Mouse (Mus musculus) heart, postnatal 10 days (tissue): ENCODE measurements around the gene Samd4. TPM values are rescaled to one million over a fixed set of nuclear protein-coding genes. Genes with fewer than 3 reads are reported as not detected.

Experiments
- DNase-seq, 2 experiments: peaks; one replicate each; pipeline ENCODE4 v3.0.0; 2021
- intact Hi-C: fragments of 180-260 bp; cut with DNase I; formaldehyde crosslinking; loops from one replicate; pipeline ENCODE4 v1.15.1; 2025
- total RNA-seq, 2 experiments: library from RNA; stranded (reverse); gene quantifications; 2 replicates each; pipeline ENCODE4 v1.2.3; 2021

Gene Samd4
- total RNA-seq, 2 experiments from 2014 or later: 64.3 to 67.9 TPM

GRCm38 (mm10) chr14:46902498-46903087 lies 19.9 kb downstream of the Samd4 start:
- peak; percentile 50 to 57 for DNase-seq
- intact Hi-C loops: no loop called here

GRCm38 (mm10) chr14:46904276-46904675 lies 21.6 kb downstream of the Samd4 start:
- intact Hi-C loops: no loop called here

GRCm38 (mm10) chr14:46908858-46909257 lies 26.2 kb downstream of the Samd4 start:
- no peak for DNase-seq
- intact Hi-C loops: no loop called here

More at GRCm38 (mm10) chr14:46904276-46904675, 21.6 kb downstream of the Samd4 start:
- no peak for DNase-seq

DNA sequence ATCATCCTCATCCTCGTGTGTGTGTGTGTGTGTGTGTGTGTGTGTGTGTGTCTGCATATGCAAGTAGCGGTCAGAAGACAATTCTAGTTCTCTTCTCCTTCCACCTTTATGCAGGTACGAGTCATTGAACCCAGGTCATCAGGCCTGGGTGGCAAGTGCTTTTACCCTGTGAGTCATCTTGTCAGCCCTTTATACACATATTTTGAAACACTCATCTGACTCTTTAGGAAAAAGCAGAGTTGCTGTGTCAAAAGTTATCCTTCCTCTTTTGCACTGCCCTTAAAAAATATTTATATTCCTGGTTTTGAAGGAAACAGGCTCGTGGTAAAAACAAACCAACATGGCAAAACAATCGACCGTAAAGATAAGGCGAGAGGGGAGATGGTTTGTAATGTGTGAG lies 29.8 kb downstream of the Samd4 start:
- intact Hi-C loops: no loop called here
- no peak for DNase-seq

DNA sequence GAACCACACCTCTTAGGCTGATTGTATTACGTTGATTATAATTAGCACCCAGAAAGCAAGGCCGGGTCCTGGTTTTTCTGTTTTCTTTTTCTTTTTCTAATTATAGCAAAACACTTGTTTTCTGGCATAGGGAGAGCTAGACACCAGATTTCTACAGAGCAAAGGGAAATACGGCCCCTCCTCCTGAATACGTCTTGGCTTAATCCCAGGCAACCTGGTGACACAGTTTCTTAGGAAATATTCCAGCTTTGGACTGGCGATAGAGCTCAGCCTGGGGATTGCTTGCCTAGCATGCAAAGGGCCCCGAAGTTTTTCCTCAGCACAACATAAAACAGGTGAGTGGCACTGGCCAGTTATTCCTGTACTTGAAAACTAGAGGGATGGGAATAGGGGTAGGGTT lies 31.7 kb downstream of the Samd4 start:
- intact Hi-C loops: no loop called here
- DNase-seq: peak; percentile 46 to 50

GRCm38 (mm10) chr14:46915555-46915954 lies 32.9 kb downstream of the Samd4 start:
- intact Hi-C loops: no loop called here
- DNase-seq: no peak

DNA sequence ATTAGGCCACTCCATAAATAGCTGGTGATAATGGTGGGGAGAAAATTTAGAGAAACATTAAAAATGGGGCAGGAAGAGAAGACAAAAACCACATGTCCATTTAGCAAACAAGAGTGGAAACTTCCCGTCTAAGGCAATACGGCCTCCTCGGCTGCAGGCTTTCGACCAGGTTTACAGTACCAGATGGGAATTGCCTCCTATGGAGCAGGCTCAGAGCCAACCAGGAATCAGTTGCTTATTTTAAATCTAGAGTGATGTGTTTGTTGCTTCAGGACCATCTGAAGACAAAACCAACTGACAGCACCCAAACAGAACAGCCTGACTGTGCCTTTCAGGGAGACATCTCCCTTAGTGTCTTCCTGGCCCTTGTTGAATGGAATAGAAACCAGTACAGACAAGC lies 33.9 kb downstream of the Samd4 start:
- intact Hi-C loops: no loop called here
- no peak for DNase-seq

DNA sequence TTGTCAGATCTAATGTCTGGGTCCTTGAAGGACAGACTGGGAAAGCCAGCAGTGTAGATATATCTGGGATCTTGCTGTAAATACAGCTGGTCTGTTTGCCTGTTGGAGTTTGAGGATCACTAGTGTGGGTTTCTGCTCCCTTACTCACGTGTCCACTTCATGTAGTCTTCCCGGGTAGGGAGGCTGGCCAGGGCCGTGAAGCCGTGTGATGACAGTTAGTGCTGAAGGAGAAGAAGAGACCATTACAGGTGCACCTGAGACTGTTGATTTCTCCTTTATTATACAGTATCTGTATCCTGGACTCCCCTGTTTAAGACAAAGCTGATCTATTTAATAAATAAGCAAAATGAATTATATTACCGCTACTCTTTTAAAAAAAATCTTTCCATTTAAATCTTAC lies 34.5 kb downstream of the Samd4 start:
- intact Hi-C loops: no loop called here
- DNase-seq: no peak

DNA sequence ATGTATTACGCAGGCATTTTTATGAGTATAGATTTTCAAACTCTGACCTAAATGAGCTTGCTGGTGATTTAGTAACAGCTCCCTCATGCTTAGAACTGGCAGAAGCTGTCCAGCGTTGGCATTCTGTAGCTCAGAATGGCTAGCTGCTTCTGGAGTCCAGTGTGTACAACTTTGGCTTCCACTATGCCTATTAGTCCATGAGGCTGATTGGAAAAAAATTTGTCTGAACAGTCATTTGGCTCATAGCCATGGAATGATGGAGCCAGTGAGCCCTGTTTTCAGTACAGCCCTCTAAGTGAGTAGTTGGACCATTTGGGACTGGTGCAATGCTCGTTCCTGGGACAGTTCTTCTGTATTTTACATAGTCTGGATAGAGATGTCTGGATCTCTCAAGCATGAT lies 34.9 kb downstream of the Samd4 start:
- intact Hi-C loops: no loop called here

DNA sequence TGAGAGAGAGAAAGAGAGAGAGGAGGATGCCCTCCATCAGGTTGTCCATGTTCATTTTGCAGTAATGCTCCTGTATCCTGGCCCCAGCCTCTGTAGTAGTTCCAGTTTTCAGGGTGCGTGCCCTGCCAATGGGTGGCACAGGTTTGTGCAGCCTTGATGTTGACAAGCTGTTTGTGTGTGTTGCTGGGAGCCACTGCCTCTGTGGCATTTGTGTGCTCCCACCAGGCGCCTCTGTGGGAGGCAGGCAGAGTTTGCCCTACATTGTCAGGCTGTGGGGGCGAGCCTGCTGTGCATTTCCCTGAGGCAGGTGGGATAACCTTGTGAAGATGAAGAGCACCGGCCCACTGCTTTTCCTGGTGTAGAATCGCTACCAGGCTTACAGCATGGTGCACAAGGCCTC lies 37.8 kb downstream of the Samd4 start:
- DNase-seq: no peak
- intact Hi-C loops: no loop called here

More for the DNA sequence above, 34.9 kb downstream of the Samd4 start:
- DNase-seq: no peak

GRCm38 (mm10) chr14:46921178-46921975 lies 38.7 kb downstream of the Samd4 start:
- intact Hi-C loops: no loop called here

DNA sequence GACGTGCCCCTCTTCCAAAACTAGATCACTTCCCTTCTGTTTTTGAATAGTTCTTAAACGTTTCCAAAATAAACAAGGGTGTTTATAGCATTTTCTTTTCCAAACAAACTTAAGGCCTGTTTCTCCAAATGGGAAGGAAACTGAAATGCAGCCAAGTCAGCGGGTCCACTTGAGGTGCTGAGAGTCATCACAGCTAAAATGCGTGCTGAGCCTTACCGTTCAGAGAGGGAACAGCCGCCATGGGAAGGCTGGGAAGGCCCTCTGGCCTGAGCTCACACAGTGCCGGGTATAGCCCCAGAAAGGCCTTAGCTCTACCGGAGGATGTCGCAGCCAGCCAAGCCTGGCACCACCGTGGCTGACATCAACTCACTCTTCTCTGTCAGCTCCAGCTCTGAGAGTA lies 41.3 kb downstream of the Samd4 start:
- intact Hi-C loops: no loop called here
- peak; percentile 49 to 53 for DNase-seq

More at GRCm38 (mm10) chr14:46921178-46921975, 38.7 kb downstream of the Samd4 start:
- DNase-seq: no peak

GRCm38 (mm10) chr14:46924422-46924821 lies 41.8 kb downstream of the Samd4 start:
- DNase-seq: no peak
- intact Hi-C loops: no loop called here

GRCm38 (mm10) chr14:46928556-46928955 lies 45.9 kb downstream of the Samd4 start:
- intact Hi-C loops: no loop called here
- no peak for DNase-seq

DNA sequence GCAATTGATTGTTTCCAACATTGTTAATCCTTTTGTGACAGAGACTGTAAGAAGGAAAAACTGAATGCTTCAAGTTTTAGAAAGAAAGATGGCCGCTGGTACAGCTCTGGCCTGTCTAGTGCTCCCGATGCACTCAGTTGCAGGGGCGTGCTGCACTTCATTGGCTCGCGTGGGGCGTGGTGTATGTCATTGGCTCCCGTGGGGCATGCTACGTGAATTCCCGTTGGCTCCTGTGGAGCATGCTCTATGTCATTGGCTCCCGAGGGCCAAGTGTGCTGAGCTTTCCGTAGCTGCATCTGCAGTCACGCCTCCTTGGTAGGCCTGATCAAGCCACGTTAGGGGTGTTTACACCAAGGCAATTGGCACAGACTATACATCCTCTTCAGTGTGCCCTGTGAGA lies 49.5 kb downstream of the Samd4 start:
- DNase-seq: no peak
- intact Hi-C loops: no loop called here

GRCm38 (mm10) chr14:46932708-46933107 lies 50.1 kb downstream of the Samd4 start:
- intact Hi-C loops: no loop called here
- no peak for DNase-seq

DNA sequence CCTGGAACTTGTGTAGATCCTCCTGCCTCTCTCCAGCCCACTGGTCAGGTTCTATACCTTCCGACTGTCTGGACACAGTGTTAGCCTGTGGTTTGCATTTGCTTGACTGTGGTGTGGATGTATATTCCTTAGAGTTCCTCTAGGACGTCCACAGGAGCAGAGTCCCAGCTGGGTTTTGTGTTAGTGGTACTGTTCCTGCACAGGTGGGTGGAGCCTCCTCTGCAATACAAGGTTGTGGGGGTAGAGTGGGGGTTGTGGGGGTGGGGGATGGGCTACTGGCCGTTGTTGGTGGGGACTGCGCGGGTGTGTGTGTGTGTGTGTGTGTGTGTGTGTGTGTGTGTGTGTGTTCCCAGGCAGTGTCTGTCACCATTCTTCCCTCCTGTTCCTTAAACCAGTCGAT lies 58.4 kb downstream of the Samd4 start:
- no peak for DNase-seq

GRCm38 (mm10) chr14:46941896-46942812 lies 59.5 kb downstream of the Samd4 start:
- intact Hi-C loops: no loop called here
- peak; percentile 80 to 84 for DNase-seq

More for the DNA sequence above, 58.4 kb downstream of the Samd4 start:
- intact Hi-C loops: no loop called here

DNA sequence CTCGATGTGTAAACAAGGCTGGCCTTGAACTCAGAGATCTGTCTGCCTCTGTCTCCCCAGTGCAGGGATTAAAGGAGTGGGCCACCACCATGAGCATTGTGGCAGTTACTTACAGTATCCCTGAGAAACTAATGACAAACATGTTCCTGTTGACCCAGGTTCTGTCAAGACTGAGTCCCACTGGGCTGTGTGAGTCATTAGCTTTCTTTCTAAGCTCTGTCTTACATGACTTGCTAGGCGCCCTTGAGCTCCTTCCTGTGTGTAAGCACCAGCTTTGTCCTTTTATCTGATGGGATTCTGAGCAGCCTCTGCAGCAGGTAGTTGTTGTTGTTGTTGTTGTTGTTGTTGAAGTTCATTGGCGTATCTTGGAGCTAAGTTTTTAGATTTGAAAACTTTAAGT lies 61.8 kb downstream of the Samd4 start:
- intact Hi-C loops: no loop called here
- no peak for DNase-seq

GRCm38 (mm10) chr14:46945903-46946490 lies 63.3 kb downstream of the Samd4 start:
- intact Hi-C loops: no loop called here
- DNase-seq: no peak

DNA sequence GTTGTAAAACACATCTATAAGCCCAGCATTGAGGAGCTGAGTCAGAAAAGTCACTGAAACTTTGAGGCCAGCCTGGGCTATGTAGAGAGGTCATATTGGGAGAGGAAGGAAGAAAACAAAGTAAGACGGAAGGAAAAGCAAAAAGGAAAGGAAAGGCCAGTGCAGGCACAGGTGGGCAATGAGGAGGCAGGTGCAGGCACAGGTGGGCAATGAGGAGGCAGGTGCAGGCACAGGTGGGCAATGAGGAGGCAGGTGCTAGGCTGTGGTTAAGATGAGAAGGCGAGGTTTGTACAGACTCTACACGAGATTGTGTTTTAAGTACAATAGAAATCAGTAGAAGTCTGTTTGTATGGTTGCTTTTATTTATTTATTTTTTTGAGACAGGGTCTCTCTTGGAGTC lies 65.0 kb downstream of the Samd4 start:
- DNase-seq: no peak
- intact Hi-C loops: no loop called here
